Mouse (Mus musculus) midbrain, embryonic 14.5 days (tissue): ENCODE measurements around the gene Cd200. TPM values are rescaled to one million over a fixed set of nuclear protein-coding genes. Genes with fewer than 3 reads are reported as not detected.
"Not testable (repeated sequence)": the region's sequence is repeated elsewhere in the genome, so short reads cannot be mapped to it uniquely, and the experiment has no call there.

Experiments used
- ATAC-seq: fragments of 200-750 bp; cut with Nextera tagmentation; 2 replicates; pipeline ENCODE4 v1.8.0; 2017; ENCODE audit warnings: moderate number of reproducible peaks, moderate library complexity; ENCODE audit not compliant: low FRiP score, low TSS enrichment
- DNase-seq: peaks from one replicate; pipeline ENCODE4 v3.0.0-alpha.2; 2015
- H3K27ac ChIP-seq: fragments of 300-500 bp; sonication (generic); replicated peaks from 2 replicates; pipeline ENCODE4 v1.5.1; 2014; ENCODE audit warnings: mild to moderate bottlenecking, low read depth, low read length, moderate library complexity
- H3K27me3 ChIP-seq: fragments of 300-500 bp; sonication (generic); 2 replicates; pipeline ENCODE4 v1.6.1; 2014; ENCODE audit warnings: low read length, control low read depth, mixed read lengths; ENCODE audit not compliant: control insufficient read depth, insufficient read depth
- H3K36me3 ChIP-seq: fragments of 300-500 bp; sonication (generic); 2 replicates; pipeline ENCODE4 v1.6.1; 2014; ENCODE audit warnings: low read length, control low read depth; ENCODE audit not compliant: control insufficient read depth, insufficient read depth
- H3K4me1 ChIP-seq: fragments of 300-500 bp; sonication (generic); 2 replicates; pipeline ENCODE4 v1.6.1; 2014; ENCODE audit warnings: mild to moderate bottlenecking, antibody characterized with exemption, low read length, control low read depth; ENCODE audit not compliant: control insufficient read depth, insufficient read depth
- H3K4me2 ChIP-seq: fragments of 300-500 bp; sonication (generic); 2 replicates; pipeline ENCODE4 v1.6.1; 2014; ENCODE audit warnings: mild to moderate bottlenecking, low read length, moderate library complexity
- H3K4me3 ChIP-seq: fragments of 300-500 bp; sonication (generic); replicated peaks from 2 replicates; pipeline ENCODE4 v1.5.1; 2014; ENCODE audit warnings: low read depth, low read length
- H3K9ac ChIP-seq: fragments of 300-500 bp; sonication (generic); replicated peaks from 2 replicates; pipeline ENCODE4 v1.6.1; 2014; ENCODE audit warnings: mild to moderate bottlenecking, low read length, moderate library complexity
- H3K9me3 ChIP-seq: fragments of 300-500 bp; sonication (generic); 2 replicates; pipeline ENCODE4 v1.6.1; 2016; ENCODE audit warnings: low read length, control low read depth, mixed read lengths; ENCODE audit not compliant: control insufficient read depth
- WGBS: fragments of 180-500 bp; shearing (Covaris S2); extraction: QIAGEN DNeasy Blood & Tissue Kit; methylation state at CpG from one replicate; pipeline ENCODE4 v1.1.7; 2014; 5-methylcytosine and 5-hydroxymethylcytosine counted together
- polyA plus RNA-seq: library from polyadenylated mRNA; unstranded; fragments of >200 nt; fragmentation: Nextera tagmentation; extraction: Ambion mirVana; gene quantifications from 2 replicates; pipeline ENCODE4 v1.2.1, GENCODE M21; 2014

Cd200 gene
- polyA plus RNA-seq, result 299 and 365 TPM in 2 replicates

DNA sequence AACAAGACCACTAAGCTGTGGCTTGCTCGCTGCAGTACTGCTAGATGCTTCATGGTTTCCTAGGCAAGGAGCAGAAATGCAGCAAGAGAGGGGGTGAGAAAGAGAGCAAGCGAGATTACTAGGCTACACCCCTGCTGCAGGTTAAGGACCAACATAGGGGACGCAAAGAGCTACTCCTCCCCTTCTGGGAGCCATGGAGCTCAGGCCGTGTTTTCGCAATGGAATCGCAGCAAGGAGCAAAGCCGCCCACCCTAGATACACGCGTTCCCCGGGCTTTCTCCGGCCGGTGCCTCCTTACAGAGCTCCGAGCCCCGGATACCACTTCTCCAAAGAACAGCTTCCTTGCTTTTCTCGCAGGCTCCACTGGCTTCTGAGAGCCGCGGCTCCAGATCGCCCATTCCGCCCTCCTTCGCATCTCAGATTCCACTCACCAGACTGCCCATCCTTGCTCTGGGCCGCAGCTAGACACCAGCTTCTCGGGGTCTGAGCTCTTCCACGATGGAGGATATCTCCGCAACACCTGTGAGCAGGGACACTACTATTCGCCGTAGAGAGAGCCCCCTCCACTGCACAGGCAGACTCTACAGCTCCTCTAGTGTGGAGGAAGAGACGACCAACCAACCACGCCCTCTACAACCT lies at the start of gene Cd200:
Cd200 (minus strand) TSS at position 629 of the 639 bp plus-strand sequence.
- H3K27ac ChIP-seq, result peak within 1 kb of the TSS; percentile 98
- peak within 1 kb of the TSS; percentile 70 for H3K4me3 ChIP-seq
- no peaks in the 10 kb centered on the region for H3K36me3 ChIP-seq
- peak within 1 kb of the TSS; percentile 56 for H3K4me2 ChIP-seq
- peak within 1 kb of the TSS; percentile 94 for H3K9ac ChIP-seq
- no peaks in the 10 kb centered on the region for H3K9me3 ChIP-seq
- peaks cover 9% of the 10 kb centered on the region for H3K4me1 ChIP-seq
- DNase-seq (peak; percentile 86), ATAC-seq (peak; percentile 95)
- WGBS, result under 1% methylated on average over 28 of the region's 28 CpGs
- H3K27me3 ChIP-seq, result no peaks in the 10 kb centered on the region

DNA sequence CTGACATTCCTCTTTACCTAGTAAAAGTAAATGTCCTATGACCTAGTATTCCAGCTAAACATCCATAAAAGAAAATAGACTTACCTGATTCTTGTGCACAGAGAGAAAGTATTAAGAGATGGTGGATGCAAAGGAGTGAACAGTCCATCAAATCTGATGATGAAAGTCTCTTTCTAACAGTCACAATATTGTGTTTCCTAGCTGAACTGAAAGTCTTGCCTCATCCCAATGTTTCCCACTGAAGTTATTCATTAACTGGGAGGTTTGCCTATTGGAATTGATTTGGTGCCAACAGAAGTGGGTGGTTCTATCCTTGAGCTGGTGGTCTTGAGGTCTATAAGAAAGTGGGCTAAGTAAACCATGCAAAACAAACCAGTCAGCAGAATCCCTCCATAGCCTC lies 45.9 kb upstream of the Cd200 start:
- no peaks in the 10 kb centered on the region for H3K4me1 ChIP-seq
- H3K4me2 ChIP-seq, result no peak overlapping the region
- no peaks in the 10 kb centered on the region for H3K9me3 ChIP-seq
- ATAC-seq (no peak), DNase-seq (no peak)
- H3K36me3 ChIP-seq, result no peaks in the 10 kb centered on the region
- H3K27me3 ChIP-seq, result no peaks in the 10 kb centered on the region
- no peak overlapping the region for H3K27ac ChIP-seq
- no peak overlapping the region for H3K9ac ChIP-seq
- H3K4me3 ChIP-seq, result no peak overlapping the region

- no peak overlapping the region for H3K4me3 ChIP-seq
- 95% methylated on average over 1 of the region's 1 CpGs for WGBS
- H3K36me3 ChIP-seq, result no peaks in the 10 kb centered on the region
- no peak for DNase-seq
- H3K27ac ChIP-seq, result no peak overlapping the region
- no peak for ATAC-seq
- H3K9me3 ChIP-seq, result no peaks in the 10 kb centered on the region
- H3K9ac ChIP-seq, result no peak overlapping the region
- H3K4me2 ChIP-seq, result no peak overlapping the region
- H3K4me1 ChIP-seq, result no peaks in the 10 kb centered on the region
- H3K27me3 ChIP-seq, result no peaks in the 10 kb centered on the region
These were observed 28.4 kb upstream of the Cd200 start for GRCm38 (mm10) chr16:45437230-45437739.

- no peaks in the 10 kb centered on the region for H3K9me3 ChIP-seq
- DNase-seq (no peak), ATAC-seq (no peak)
- H3K4me2 ChIP-seq, result no peak overlapping the region
- no peak overlapping the region for H3K4me3 ChIP-seq
- no peaks in the 10 kb centered on the region for H3K36me3 ChIP-seq
- no peaks in the 10 kb centered on the region for H3K4me1 ChIP-seq
- H3K9ac ChIP-seq, result no peak overlapping the region
- no peaks in the 10 kb centered on the region for H3K27me3 ChIP-seq
- H3K27ac ChIP-seq, result no peak overlapping the region
These were observed 26.7 kb upstream of the Cd200 start for GRCm38 (mm10) chr16:45435591-45435990.

- H3K4me1 ChIP-seq, result no peaks in the 10 kb centered on the region
- H3K36me3 ChIP-seq, result no peaks in the 10 kb centered on the region
- ATAC-seq (no peak), DNase-seq (no peak)
- H3K4me3 ChIP-seq, result no peak overlapping the region
- no peaks in the 10 kb centered on the region for H3K27me3 ChIP-seq
- H3K27ac ChIP-seq, result no peak overlapping the region
- H3K9me3 ChIP-seq, result no peaks in the 10 kb centered on the region
- H3K9ac ChIP-seq, result no peak overlapping the region
- H3K4me2 ChIP-seq, result no peak overlapping the region
- WGBS, result 93% methylated on average over 9 of the region's 9 CpGs
These were observed 18.8 kb upstream of the Cd200 start for GRCm38 (mm10) chr16:45427651-45428050.

DNA sequence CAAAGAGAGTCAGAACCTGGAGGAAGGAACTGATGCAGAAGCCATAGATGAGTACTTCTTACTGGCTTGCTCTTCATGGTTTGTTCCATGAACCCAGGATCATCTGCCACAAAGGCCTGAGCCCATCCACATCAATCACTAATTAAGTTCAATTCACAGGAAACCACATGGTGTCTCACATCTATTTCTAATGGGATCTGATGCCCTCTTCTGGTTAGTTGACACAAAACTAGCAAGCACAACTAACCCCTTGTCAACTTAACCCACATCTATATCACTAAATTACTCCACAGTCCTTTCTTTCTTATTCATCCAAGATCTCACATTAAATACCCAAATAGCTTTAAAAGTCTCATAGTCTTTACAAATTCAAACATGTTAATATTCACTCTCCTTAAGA lies 4.6 kb upstream of the Cd200 start:
- peak; percentile 20 for DNase-seq
- no peak overlapping the region for H3K27ac ChIP-seq
- H3K4me2 ChIP-seq, result no peak overlapping the region
- no peak overlapping the region for H3K4me3 ChIP-seq
- no peaks in the 10 kb centered on the region for H3K27me3 ChIP-seq
- no peak for ATAC-seq
- H3K4me1 ChIP-seq, result no peaks in the 10 kb centered on the region
- no peaks in the 10 kb centered on the region for H3K9me3 ChIP-seq
- H3K9ac ChIP-seq, result no peak overlapping the region
- H3K36me3 ChIP-seq, result no peaks in the 10 kb centered on the region

DNA sequence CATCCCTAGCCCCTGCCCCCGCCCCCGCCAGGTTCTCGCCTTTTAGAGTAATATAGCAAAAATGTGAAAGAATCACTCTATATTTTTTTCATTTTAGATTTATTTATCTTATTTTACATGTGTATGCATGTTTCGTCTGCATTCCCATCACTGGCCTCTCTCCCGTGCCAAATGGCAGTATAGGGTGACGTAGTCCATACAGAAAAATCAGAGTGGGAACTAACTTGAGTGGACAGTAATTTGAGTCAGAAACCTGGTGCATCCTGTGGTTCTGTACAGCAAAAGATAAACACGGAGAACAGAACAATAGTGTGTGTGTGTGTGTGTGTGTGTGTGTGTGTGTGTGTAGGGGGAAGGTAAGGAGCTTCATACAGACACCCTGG lies 202 bp upstream of the Cd200 start:
- H3K36me3 ChIP-seq, DNase-seq, H3K9me3 ChIP-seq, H3K27me3 ChIP-seq, H3K4me1 ChIP-seq: not testable (repeated sequence)
- 32% methylated on average over 7 of the region's 7 CpGs for WGBS
- Histone ChIP-seq H3K27ac (peak overlapping the region; percentile 98), H3K4me3 (peak overlapping the region; percentile 70), H3K9ac (peak overlapping the region; percentile 94), H3K4me2 (peak overlapping the region; percentile 56)
- peak; percentile 29 for ATAC-seq

DNA sequence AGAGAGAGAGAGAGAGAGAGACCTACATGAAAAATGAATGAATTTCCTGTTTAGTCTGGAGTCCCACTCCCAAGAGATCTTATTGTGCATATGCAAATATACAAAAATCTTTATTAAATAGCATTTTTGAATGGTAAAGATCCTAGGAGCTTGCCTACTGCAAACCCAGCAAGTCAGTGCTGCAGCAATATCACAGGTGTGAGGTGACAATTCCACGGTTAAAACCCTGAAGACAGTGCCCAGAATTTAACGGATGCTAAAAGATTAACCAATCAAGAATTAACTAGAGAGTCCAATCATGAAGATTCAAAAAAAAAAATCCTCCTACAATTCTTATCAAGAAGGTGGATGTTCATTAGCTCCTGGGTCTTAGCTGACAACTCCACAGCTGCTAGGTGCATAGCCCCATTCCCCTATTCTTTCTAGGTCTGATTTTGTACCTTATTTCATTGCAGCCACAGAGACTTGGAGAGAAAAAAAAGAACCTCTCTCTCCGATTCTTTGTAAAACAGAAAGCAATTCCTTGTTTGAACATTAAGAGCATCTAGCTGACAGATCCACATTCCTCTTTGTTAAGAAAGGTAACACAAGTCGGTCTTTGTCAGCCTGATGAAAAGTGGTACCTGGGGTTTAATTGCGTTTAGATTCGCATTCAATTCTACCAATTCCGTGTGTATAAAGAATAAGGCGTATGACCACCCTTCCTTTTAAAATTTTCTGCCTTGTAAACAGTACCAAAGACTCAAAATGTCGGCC lies 1.0 kb downstream of the Cd200 start:
- no peaks in the 10 kb centered on the region for H3K27me3 ChIP-seq
- H3K4me2 ChIP-seq, result peak overlapping the region; percentile 56
- ATAC-seq (no peak), DNase-seq (peak; percentile 54)
- H3K27ac ChIP-seq, result peak overlapping the region; percentile 98
- H3K9me3 ChIP-seq, result no peaks in the 10 kb centered on the region
- peaks cover 9% of the 10 kb centered on the region for H3K4me1 ChIP-seq
- H3K9ac ChIP-seq, result peak overlapping the region; percentile 94
- no peaks in the 10 kb centered on the region for H3K36me3 ChIP-seq
- 22% methylated on average over 9 of the region's 9 CpGs for WGBS
- peak overlapping the region; percentile 70 for H3K4me3 ChIP-seq

DNA sequence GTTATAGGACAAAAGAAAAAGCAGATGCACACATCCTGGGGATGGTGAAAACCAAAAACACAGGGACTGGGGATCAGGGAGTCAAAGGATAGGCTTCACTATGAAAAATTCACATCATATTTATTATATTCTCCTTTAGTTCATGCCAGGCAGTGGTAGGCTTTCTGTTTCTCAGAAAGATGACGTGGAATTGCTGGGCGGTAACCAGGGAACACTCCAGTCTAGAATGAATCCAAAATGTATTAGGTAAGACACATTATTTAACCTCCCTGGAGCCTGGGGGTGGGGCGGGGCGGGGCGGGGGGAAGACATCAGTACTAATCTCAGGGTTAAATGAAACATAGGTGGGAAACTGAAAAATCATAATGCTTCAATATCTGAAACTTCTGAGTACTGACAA lies 1.8 kb downstream of the Cd200 start:
- 74% methylated on average over 5 of the region's 5 CpGs for WGBS
- Histone ChIP-seq H3K4me2 (peak overlapping the region; percentile 56), H3K4me3 (peak overlapping the region; percentile 70), H3K36me3 (no peaks in the 10 kb centered on the region), H3K27ac (peak overlapping the region; percentile 98), H3K27me3 (no peaks in the 10 kb centered on the region), H3K4me1 (peaks cover 9% of the 10 kb centered on the region), H3K9me3 (no peaks in the 10 kb centered on the region), H3K9ac (peak overlapping the region; percentile 94)
- ATAC-seq, result no peak
- peak; percentile 46 for DNase-seq
